Mouse (Mus musculus) CD8-positive naive resting alpha-beta T cell, adult 2 months (primary cell): ENCODE data around the gene Rps7.
A peak's percentile ranks its signal among the peaks of the same experiment; 100 is the strongest.

Source experiments
- DNase-seq, 2 experiments: peaks; one replicate each; pipeline ENCODE4 v3.0.0; 2022; ENCODE audit warnings: low read depth in 2 of 2, low spot score in 2 of 2

The Rps7 gene

GRCm38 (mm10) chr12:28635535-28636476, at the start of gene Rps7:
TSS of gene Rps7 (minus strand) at chr12:28635953.
- DNase-seq: peak; percentile 91 to 92

- DNase-seq: no peak
Measured at GRCm38 (mm10) chr12:28684674-28685073, 48.9 kb upstream of the Rps7 start.

GRCm38 (mm10) chr12:28675925-28676209, 40.1 kb upstream of the Rps7 start:
- DNase-seq: no peak

GRCm38 (mm10) chr12:28675121-28675924, 39.6 kb upstream of the Rps7 start, which contains the start of gene Adi1:
TSS of gene Adi1 (plus strand) at chr12:28675231.
- DNase-seq: peak; percentile 68 to 75

- DNase-seq: no peak
Measured at GRCm38 (mm10) chr12:28674038-28674720, 38.4 kb upstream of the Rps7 start.

- DNase-seq: no peak
Measured at GRCm38 (mm10) chr12:28667287-28667686, 31.5 kb upstream of the Rps7 start.

GRCm38 (mm10) chr12:28666734-28667133, 31.0 kb upstream of the Rps7 start:
- no peak for DNase-seq

GRCm38 (mm10) chr12:28662628-28663027, 26.9 kb upstream of the Rps7 start:
- no peak for DNase-seq

- DNase-seq: peak; percentile 78 to 86
Measured at GRCm38 (mm10) chr12:28649141-28650110, 13.7 kb upstream of the Rps7 start, which contains the start of gene Rnaseh1. TSS of gene Rnaseh1 (plus strand) at chr12:28649602.

- no peak for DNase-seq
Measured at GRCm38 (mm10) chr12:28638778-28639177, 3.0 kb upstream of the Rps7 start.

GRCm38 (mm10) chr12:28636543-28636942, 790 bp upstream of the Rps7 start:
- DNase-seq: no peak

GRCm38 (mm10) chr12:28635058-28635534, 657 bp downstream of the Rps7 start:
- no peak for DNase-seq

- DNase-seq: no peak
Measured at GRCm38 (mm10) chr12:28628436-28628835, 7.3 kb downstream of the Rps7 start.

- no peak for DNase-seq
Measured at GRCm38 (mm10) chr12:28627092-28627491, 8.7 kb downstream of the Rps7 start.

GRCm38 (mm10) chr12:28625407-28625806, 10.3 kb downstream of the Rps7 start:
- no peak for DNase-seq

GRCm38 (mm10) chr12:28624251-28624650, 11.5 kb downstream of the Rps7 start:
- DNase-seq: no peak

GRCm38 (mm10) chr12:28623195-28623594, 12.6 kb downstream of the Rps7 start, which contains the start of gene Colec11:
TSS of gene Colec11 (minus strand) at chr12:28623377.
- no peak for DNase-seq

- DNase-seq: no peak
Measured at GRCm38 (mm10) chr12:28622641-28623040, 13.1 kb downstream of the Rps7 start.

GRCm38 (mm10) chr12:28622167-28622532, 13.6 kb downstream of the Rps7 start:
- DNase-seq: no peak
